Mouse (Mus musculus): ENCODE measurements around the gene Nfya. TPM values are rescaled to one million over a fixed set of nuclear protein-coding genes. Genes with fewer than 3 reads are reported as not detected.

Nfya gene
- polyA plus RNA-seq, 1 experiment from 2014 or later = 9.0 TPM

- H3K4me3 ChIP-seq (ENCODE audit: low read length) = no peak overlapping the region
- 68% methylated on average over 5 of the region's 5 CpGs for WGBS
- H3K9ac ChIP-seq (ENCODE audit: low read length) = no peak overlapping the region
- H3K27ac ChIP-seq (ENCODE audit: low read length) = no peak overlapping the region
- H3K4me1 ChIP-seq (ENCODE audit: control insufficient read depth, insufficient read depth, low read length) = no peaks in the 10 kb centered on the region
- peaks cover 74% of the 10 kb centered on the region for H3K36me3 ChIP-seq (ENCODE audit: control insufficient read depth, insufficient read depth)
- ATAC-seq (replicated peaks; ENCODE audit: extremely low read depth, insufficient read depth, low FRiP score) = no peak
- no peak overlapping the region for H3K4me2 ChIP-seq (ENCODE audit: low read depth, low read length)
- H3K9me3 ChIP-seq (replicated peaks; ENCODE audit: control insufficient read depth, low read length) = no peaks in the 10 kb centered on the region
- H3K27me3 ChIP-seq (ENCODE audit: control insufficient read depth, insufficient read depth, low read length) = no peaks in the 10 kb centered on the region
These were observed 20.3 kb downstream of the Nfya start for GRCm38 (mm10) chr17:48389442-48389841.

DNA sequence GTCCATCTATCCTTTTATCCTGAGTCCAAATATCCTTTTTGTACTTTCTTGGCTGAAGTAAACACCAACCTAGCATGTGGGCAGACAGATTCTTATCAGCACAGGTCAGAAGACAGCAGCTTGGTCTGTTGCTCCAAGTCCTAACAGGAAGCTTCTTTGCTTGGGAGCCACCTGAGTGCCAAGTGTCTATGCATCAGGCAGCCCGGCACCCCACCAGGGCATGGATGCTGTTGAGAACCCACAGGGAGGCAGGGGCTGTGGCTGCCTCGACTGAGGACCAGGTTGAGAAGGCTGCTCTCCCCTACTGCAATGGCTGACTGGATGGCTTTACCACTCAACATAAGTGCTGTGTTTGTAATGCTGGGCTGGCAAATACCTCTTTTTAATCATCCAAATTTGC, 21.0 kb downstream of the Nfya start:
- Histone ChIP-seq H3K9ac (ENCODE audit: low read length) (no peak overlapping the region), H3K4me2 (ENCODE audit: low read depth, low read length) (no peak overlapping the region), H3K27ac (ENCODE audit: low read length) (no peak overlapping the region), H3K4me3 (ENCODE audit: low read length) (no peak overlapping the region), H3K27me3 (ENCODE audit: control insufficient read depth, insufficient read depth, low read length) (no peaks in the 10 kb centered on the region), H3K4me1 (ENCODE audit: control insufficient read depth, insufficient read depth, low read length) (no peaks in the 10 kb centered on the region), H3K9me3 (replicated peaks; ENCODE audit: control insufficient read depth, low read length) (no peaks in the 10 kb centered on the region), H3K36me3 (ENCODE audit: control insufficient read depth, insufficient read depth) (peaks cover 67% of the 10 kb centered on the region)
- no peak for ATAC-seq (replicated peaks; ENCODE audit: extremely low read depth, insufficient read depth, low FRiP score)
- WGBS = 74% methylated on average over 2 of the region's 2 CpGs

GRCm38 (mm10) chr17:48385786-48386461, 23.8 kb downstream of the Nfya start:
- Histone ChIP-seq H3K36me3 (ENCODE audit: control insufficient read depth, insufficient read depth) (peaks cover 40% of the 10 kb centered on the region), H3K4me2 (ENCODE audit: low read depth, low read length) (no peak overlapping the region), H3K27ac (ENCODE audit: low read length) (no peak overlapping the region), H3K4me1 (ENCODE audit: control insufficient read depth, insufficient read depth, low read length) (no peaks in the 10 kb centered on the region), H3K27me3 (ENCODE audit: control insufficient read depth, insufficient read depth, low read length) (no peaks in the 10 kb centered on the region), H3K4me3 (ENCODE audit: low read length) (no peak overlapping the region), H3K9me3 (replicated peaks; ENCODE audit: control insufficient read depth, low read length) (no peaks in the 10 kb centered on the region), H3K9ac (ENCODE audit: low read length) (no peak overlapping the region)
- ATAC-seq (replicated peaks; ENCODE audit: extremely low read depth, insufficient read depth, low FRiP score) = no peak
- 74% methylated on average over 2 of the region's 2 CpGs for whole genome bisulfite sequencing

DNA sequence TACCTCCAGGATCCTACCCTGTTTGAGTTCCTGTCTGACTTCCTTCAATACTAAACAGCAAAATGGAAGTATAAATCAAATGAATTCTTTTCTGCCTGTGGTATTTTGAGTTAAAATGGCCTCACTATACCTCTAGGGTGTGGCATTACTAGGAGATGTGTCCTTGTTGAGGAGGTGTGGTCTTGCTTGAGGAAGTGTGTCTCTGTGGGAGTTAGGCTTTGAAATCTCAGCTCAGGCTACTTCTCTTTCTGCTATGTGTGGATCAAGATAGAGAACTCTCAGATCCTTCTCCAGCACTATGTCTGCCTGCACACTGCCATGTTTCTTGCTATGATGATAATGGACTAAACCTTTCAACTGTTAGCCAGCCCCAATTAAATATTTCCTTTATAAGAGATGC, 30.7 kb downstream of the Nfya start:
- Histone ChIP-seq H3K9ac (ENCODE audit: low read length) (no peak overlapping the region), H3K27ac (ENCODE audit: low read length) (no peak overlapping the region), H3K4me3 (ENCODE audit: low read length) (no peak overlapping the region), H3K9me3 (replicated peaks; ENCODE audit: control insufficient read depth, low read length) (no peaks in the 10 kb centered on the region), H3K36me3 (ENCODE audit: control insufficient read depth, insufficient read depth) (no peaks in the 10 kb centered on the region), H3K4me1 (ENCODE audit: control insufficient read depth, insufficient read depth, low read length) (no peaks in the 10 kb centered on the region), H3K27me3 (ENCODE audit: control insufficient read depth, insufficient read depth, low read length) (no peaks in the 10 kb centered on the region), H3K4me2 (ENCODE audit: low read depth, low read length) (no peak overlapping the region)
- ATAC-seq (replicated peaks; ENCODE audit: extremely low read depth, insufficient read depth, low FRiP score) = no peak

DNA sequence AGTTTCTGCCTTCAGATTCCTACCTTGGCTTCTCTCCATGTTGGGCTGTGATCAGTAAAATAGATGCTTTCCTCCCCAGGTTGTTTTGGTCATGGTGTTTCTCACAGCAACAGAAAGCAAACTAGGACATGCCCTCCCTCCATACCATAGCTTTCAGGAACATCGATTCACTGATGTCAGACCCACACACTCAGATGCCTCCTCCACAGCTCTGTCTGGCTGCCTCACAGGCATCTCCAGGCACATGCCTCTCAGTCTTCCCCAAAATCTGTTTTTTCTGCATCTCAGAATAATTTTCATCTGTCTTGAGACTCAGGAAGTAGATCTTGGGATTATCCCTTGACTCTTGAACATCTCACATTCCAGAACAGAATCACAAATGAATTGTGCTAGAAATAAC, 33.6 kb downstream of the Nfya start:
- no peak overlapping the region for H3K4me3 ChIP-seq (ENCODE audit: low read length)
- H3K9ac ChIP-seq (ENCODE audit: low read length) = no peak overlapping the region
- peaks cover 3% of the 10 kb centered on the region; the same call in 1 of the 2 replicates for H3K9me3 ChIP-seq (replicated peaks; ENCODE audit: control insufficient read depth, low read length)
- no peaks in the 10 kb centered on the region for H3K27me3 ChIP-seq (ENCODE audit: control insufficient read depth, insufficient read depth, low read length)
- no peak overlapping the region for H3K4me2 ChIP-seq (ENCODE audit: low read depth, low read length)
- ATAC-seq (replicated peaks; ENCODE audit: extremely low read depth, insufficient read depth, low FRiP score) = no peak
- 69% methylated on average over 1 of the region's 1 CpGs for WGBS
- H3K36me3 ChIP-seq (ENCODE audit: control insufficient read depth, insufficient read depth) = no peaks in the 10 kb centered on the region
- no peaks in the 10 kb centered on the region for H3K4me1 ChIP-seq (ENCODE audit: control insufficient read depth, insufficient read depth, low read length)
- no peak overlapping the region for H3K27ac ChIP-seq (ENCODE audit: low read length)

GRCm38 (mm10) chr17:48372987-48373386, 36.7 kb downstream of the Nfya start:
- H3K4me3 ChIP-seq (ENCODE audit: low read length) = no peak overlapping the region
- H3K27me3 ChIP-seq (ENCODE audit: control insufficient read depth, insufficient read depth, low read length) = no peaks in the 10 kb centered on the region
- H3K4me2 ChIP-seq (ENCODE audit: low read depth, low read length) = no peak overlapping the region
- ATAC-seq (replicated peaks; ENCODE audit: extremely low read depth, insufficient read depth, low FRiP score) = no peak
- no peaks in the 10 kb centered on the region for H3K36me3 ChIP-seq (ENCODE audit: control insufficient read depth, insufficient read depth)
- 67% methylated on average over 8 of the region's 8 CpGs for WGBS
- H3K9ac ChIP-seq (ENCODE audit: low read length) = no peak overlapping the region
- no peak overlapping the region for H3K27ac ChIP-seq (ENCODE audit: low read length)
- H3K4me1 ChIP-seq (ENCODE audit: control insufficient read depth, insufficient read depth, low read length) = no peaks in the 10 kb centered on the region
- H3K9me3 ChIP-seq (replicated peaks; ENCODE audit: control insufficient read depth, low read length) = peaks cover 5% of the 10 kb centered on the region

DNA sequence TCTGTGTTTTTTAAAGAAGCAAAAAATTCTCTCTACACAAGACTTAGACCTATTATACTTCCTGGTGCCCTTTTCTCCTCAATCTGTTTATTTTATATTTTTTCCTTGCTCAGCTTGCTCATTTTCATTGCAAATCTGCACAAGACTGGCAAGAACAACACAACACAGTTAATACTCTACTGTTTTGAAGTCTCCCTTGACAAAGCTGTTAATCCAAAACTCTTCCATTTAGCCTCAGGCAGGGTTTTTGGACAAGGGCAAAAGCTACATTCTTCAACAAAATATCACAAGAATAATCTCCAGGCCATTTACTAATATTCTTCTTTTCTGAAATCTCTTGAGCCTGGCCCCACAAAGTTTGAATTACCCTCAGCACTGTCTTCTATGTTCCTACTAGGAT, 38.1 kb downstream of the Nfya start:
- no peaks in the 10 kb centered on the region for H3K27me3 ChIP-seq (ENCODE audit: control insufficient read depth, insufficient read depth, low read length)
- ATAC-seq (replicated peaks; ENCODE audit: extremely low read depth, insufficient read depth, low FRiP score) = no peak
- no peak overlapping the region for H3K9ac ChIP-seq (ENCODE audit: low read length)
- H3K9me3 ChIP-seq (replicated peaks; ENCODE audit: control insufficient read depth, low read length) = peaks cover 5% of the 10 kb centered on the region
- H3K4me2 ChIP-seq (ENCODE audit: low read depth, low read length) = no peak overlapping the region
- no peaks in the 10 kb centered on the region for H3K36me3 ChIP-seq (ENCODE audit: control insufficient read depth, insufficient read depth)
- no peak overlapping the region for H3K4me3 ChIP-seq (ENCODE audit: low read length)
- H3K4me1 ChIP-seq (ENCODE audit: control insufficient read depth, insufficient read depth, low read length) = no peaks in the 10 kb centered on the region
- H3K27ac ChIP-seq (ENCODE audit: low read length) = no peak overlapping the region

GRCm38 (mm10) chr17:48366806-48367205, 42.9 kb downstream of the Nfya start:
- 65% methylated on average over 5 of the region's 5 CpGs for WGBS
- Histone ChIP-seq H3K27me3 (ENCODE audit: control insufficient read depth, insufficient read depth, low read length) (no peaks in the 10 kb centered on the region), H3K9me3 (replicated peaks; ENCODE audit: control insufficient read depth, low read length) (peaks cover 3% of the 10 kb centered on the region; the same call in 1 of the 2 replicates), H3K4me1 (ENCODE audit: control insufficient read depth, insufficient read depth, low read length) (peaks cover 18% of the 10 kb centered on the region), H3K27ac (ENCODE audit: low read length) (no peak overlapping the region), H3K4me3 (ENCODE audit: low read length) (no peak overlapping the region), H3K4me2 (ENCODE audit: low read depth, low read length) (no peak overlapping the region), H3K9ac (ENCODE audit: low read length) (no peak overlapping the region), H3K36me3 (ENCODE audit: control insufficient read depth, insufficient read depth) (no peaks in the 10 kb centered on the region)
- ATAC-seq (replicated peaks; ENCODE audit: extremely low read depth, insufficient read depth, low FRiP score) = no peak

GRCm38 (mm10) chr17:48365511-48366155, 44.1 kb downstream of the Nfya start:
- no peak for ATAC-seq (replicated peaks; ENCODE audit: extremely low read depth, insufficient read depth, low FRiP score)
- no peak overlapping the region for H3K4me2 ChIP-seq (ENCODE audit: low read depth, low read length)
- H3K27me3 ChIP-seq (ENCODE audit: control insufficient read depth, insufficient read depth, low read length) = no peaks in the 10 kb centered on the region
- peaks cover 19% of the 10 kb centered on the region for H3K4me1 ChIP-seq (ENCODE audit: control insufficient read depth, insufficient read depth, low read length)
- H3K9ac ChIP-seq (ENCODE audit: low read length) = no peak overlapping the region
- WGBS = 69% methylated on average over 9 of the region's 9 CpGs
- H3K9me3 ChIP-seq (replicated peaks; ENCODE audit: control insufficient read depth, low read length) = peaks cover 3% of the 10 kb centered on the region; the same call in 1 of the 2 replicates
- H3K36me3 ChIP-seq (ENCODE audit: control insufficient read depth, insufficient read depth) = no peaks in the 10 kb centered on the region
- no peak overlapping the region for H3K27ac ChIP-seq (ENCODE audit: low read length)
- H3K4me3 ChIP-seq (ENCODE audit: low read length) = no peak overlapping the region

All from heart, embryonic 16.5 days (tissue).